Mouse (Mus musculus): ENCODE measurements around the gene Pfkfb3.

The Pfkfb3 gene

DNA sequence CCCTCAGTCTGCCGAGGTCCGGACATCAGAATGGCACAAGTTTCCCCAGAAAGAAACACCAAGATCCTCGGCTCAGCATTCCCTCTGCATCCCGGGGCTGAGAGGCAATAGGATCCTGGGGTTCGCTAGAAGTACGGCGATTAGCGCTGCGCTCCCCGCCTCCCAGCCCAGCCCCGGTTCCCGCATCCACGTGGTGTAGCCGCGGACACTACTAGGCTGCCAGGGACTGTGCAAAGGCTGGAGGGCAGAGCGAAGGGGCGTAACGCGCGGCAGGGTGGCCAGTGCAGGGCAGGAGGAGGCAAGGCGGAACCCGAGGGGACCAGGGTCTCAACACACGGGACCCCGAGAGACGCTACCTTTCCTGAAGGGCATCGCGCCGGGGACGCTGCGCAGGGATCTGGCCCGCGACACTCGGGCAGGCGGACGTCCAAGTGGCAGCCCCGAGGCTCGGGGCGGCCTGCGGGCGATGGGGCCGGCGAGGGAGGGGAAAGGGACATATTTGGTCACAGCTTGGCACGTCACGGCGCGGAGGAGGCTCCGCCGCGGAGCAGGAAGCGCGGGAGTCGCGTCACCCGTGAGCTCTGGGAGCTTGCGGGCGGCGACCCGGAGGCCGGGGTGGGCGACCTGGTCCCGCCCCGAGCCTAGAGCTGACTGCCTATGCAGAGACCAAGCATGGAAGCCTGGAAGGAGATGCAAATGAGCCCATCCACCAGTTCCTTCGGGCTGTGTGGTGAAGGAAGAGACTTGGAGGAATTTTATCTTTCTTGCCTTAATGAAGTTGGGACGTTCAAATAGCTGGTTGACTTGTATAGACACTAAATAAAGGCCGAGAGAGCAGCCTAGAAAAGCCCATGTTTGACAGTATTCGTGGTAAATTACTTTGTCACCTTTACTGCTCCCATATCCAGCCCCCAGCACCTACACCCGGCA is at the start of gene Pfkfb3:
Gene Pfkfb3 (minus strand): TSS at position 607 of the 930 bp plus-strand sequence.
- DNase-seq (ENCODE audit: low spot score), result no peak

- DNase-seq (ENCODE audit: low spot score), result peak; percentile 68
Observed at GRCm38 (mm10) chr2:11602506-11603489, 48.9 kb upstream of the Pfkfb3 start.

DNA sequence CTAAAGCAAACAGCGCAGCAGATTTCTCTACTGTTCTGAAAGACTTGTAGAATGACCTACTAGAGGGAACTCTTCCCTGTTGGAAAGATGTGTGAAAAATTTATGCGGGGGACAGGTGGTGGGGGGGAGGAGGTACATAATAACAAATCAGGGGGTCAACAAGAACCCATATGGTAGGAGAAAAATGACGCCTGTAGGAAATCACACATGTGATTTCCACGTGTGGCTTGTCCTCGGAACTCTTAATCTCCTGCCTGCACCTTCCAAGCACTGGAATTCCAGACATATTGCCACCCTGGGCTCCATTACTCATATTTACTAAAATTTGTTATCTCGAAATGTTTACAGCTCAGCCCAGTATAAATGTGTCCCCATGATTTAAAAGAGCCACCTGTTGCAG is 47.9 kb upstream of the Pfkfb3 start:
- no peak for DNase-seq (ENCODE audit: low spot score)

DNA sequence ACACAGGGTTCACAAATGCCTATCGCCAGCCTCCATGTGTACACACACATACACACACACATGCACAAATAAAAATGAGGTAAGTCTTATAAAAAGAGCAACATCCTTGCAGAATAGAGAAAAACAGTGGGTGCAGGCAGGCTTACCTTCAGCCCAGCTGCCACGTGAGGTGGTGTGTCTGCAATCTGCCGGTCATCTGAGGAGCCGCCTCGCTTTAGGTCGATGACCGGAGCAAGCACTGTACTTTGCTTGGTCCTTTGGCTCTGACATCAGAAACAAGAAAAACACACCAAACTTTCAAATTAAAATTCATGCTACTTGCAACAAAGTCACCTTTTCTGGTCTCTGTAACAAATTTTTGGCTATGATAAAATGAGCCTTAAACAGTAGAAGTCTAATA is 44.0 kb upstream of the Pfkfb3 start:
- no peak for DNase-seq (ENCODE audit: low spot score)

- DNase-seq (ENCODE audit: low spot score), result no peak
Observed at GRCm38 (mm10) chr2:11596690-11597089, 42.8 kb upstream of the Pfkfb3 start.

GRCm38 (mm10) chr2:11587996-11588395 is 34.1 kb upstream of the Pfkfb3 start:
- DNase-seq (ENCODE audit: low spot score), result no peak

DNA sequence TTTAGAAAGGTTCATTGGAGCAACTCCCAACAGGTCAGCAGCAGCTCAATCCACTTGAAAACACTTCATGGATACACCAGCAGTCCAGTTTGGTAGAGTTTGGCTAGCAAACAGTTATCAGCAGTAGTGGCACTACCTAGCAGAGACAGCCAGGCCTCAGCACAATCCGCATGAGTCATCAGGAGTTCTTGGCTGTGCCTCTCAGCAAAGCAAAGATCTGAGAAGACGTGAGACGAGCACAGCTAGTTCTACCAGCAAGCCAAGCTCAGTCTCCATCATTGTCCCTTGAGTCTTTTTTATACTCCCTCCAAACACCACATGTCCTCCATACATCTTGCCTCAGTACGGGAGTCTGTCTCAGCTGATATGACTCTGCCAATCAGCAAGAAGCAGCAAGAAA is 25.5 kb upstream of the Pfkfb3 start:
- DNase-seq (ENCODE audit: low spot score), result no peak

- DNase-seq (ENCODE audit: low spot score), result no peak
Observed at GRCm38 (mm10) chr2:11578187-11578586, 24.3 kb upstream of the Pfkfb3 start.

DNA sequence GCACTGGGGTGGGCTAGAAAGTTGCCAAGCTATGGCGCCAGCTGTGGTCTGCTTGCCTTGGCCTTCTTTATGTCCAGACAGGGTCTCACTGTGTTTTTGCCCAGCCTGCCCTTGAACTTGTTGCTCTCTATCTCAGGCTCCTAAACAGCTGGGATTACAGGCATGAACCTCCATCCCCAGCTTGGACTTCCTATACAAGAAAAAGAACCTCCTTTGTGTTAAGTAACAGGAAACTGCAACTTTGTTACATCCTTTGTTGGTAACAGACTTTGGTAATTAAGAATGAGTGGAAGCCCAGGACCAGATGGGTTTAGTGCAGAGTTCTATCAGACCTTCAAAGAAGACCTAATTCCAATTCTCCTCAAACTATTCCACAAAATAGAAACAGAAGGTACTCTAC is 19.8 kb upstream of the Pfkfb3 start:
- DNase-seq (ENCODE audit: low spot score), result no peak

DNA sequence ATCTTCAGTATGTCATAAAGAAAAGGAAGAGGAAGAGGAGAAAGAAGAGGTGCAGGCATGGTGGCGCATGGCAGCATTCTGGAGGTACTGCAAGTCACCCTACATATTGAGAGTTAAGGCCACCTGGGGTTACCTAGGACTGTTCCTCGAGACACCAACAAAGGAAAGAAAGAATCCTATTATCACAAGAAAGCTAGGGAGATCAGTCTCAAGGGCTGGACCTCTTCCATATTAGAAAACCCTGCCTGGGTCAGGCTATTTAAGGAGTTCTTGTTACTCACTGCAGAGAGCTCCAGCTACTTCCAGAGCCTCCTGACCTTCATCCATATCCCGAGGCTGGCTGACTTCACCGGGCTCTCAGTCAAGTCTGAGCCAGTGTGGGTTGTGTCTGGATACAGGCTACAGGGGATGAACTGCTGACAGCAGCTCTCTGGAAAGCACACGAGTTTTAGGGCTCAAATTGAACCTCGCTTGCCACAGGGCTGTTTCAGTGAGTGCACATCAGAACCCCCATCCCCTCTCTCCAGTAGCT is 17.2 kb upstream of the Pfkfb3 start:
- no peak for DNase-seq (ENCODE audit: low spot score)

GRCm38 (mm10) chr2:11568471-11568870 is 14.6 kb upstream of the Pfkfb3 start:
- DNase-seq (ENCODE audit: low spot score), result no peak

DNA sequence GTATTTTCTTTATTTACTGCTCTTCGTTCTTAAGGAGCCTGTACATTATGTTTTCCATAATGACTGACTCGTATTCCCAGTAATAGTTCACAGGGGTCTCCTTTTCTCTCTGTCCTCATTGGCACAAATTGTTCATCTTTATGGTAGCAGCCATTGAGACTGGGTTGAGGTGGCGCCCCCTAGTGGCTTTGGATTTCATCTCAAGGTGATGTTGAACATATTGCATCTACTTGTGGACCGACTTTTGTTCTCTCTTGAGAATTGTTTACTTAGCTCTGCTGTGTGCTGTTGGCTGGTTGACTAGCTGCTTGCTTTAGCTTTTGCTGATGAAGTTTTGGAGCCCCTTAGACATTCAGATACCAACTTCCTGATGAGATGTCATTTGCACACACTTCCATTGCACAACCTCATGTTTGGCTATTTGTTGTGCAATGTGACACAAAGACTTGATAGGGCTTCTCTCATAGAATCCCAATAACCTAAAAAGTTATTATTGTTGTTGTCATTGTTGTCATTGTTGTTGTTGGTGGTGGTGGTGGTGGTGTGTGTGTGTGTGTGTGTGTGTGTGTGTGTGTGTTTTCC is 14.0 kb upstream of the Pfkfb3 start:
- no peak for DNase-seq (ENCODE audit: low spot score)

DNA sequence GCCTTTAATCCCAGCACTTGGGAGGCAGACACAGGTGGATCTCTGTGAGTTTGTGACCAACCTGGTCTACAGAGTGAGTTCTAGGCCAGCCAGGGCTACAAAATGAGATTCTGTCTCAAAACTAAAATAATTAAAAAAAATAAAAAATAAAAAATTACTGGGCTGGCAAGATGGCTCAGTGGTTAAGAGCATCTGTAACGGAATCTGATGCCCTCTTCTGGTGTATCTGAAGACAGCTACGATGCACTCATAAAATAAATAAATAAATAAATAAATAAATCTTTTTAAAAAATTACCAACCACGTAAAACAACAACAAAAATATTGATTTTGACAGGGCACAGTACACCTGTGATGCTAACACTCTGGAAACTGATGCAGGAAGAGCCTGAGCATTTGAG is 13.0 kb upstream of the Pfkfb3 start:
- DNase-seq (ENCODE audit: low spot score), result no peak

GRCm38 (mm10) chr2:11566241-11566640 is 12.4 kb upstream of the Pfkfb3 start:
- no peak for DNase-seq (ENCODE audit: low spot score)

- no peak for DNase-seq (ENCODE audit: low spot score)
Observed at GRCm38 (mm10) chr2:11564768-11565167, 10.9 kb upstream of the Pfkfb3 start.

DNA sequence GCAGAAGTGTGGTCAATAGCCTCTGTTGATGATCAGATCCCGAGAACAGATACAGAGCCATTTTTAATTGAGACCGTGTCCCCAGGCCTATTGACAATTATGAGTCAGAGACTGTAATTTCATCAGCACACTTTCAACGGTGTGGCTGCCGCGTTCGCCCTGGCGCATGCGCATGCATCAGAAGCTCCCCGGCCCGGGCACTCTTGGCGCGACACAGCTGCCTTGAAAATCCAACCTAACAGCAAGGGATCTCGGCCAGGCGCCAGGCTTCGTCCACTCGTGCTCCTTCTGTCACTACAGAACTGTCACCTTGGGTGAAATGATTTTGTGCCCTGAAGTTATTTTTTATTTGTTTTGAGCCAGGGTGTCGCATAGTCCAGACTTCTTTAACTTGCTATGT is 9.4 kb upstream of the Pfkfb3 start:
- DNase-seq (ENCODE audit: low spot score), result no peak

DNA sequence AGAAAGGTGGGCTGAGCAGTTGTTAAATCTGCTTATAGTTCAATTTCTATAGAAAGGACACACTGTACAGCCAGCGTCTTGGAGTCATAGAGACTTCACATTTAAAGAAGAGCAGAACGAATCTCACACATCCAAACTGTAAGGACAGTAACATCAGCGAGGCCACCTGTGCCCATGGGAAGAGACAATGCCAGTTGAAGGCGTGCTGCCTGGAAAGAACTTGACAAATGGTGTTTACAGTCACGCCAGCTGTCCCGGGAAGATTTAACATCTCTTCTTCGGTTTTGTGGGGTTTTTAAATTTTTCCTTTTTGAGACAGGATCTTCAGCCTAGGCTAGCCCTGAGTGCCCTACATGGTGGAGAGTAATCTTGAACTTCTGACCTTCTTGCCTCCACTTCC is 4.8 kb upstream of the Pfkfb3 start:
- no peak for DNase-seq (ENCODE audit: low spot score)

- no peak for DNase-seq (ENCODE audit: low spot score)
Observed at GRCm38 (mm10) chr2:11557244-11557643, 3.4 kb upstream of the Pfkfb3 start.

DNA sequence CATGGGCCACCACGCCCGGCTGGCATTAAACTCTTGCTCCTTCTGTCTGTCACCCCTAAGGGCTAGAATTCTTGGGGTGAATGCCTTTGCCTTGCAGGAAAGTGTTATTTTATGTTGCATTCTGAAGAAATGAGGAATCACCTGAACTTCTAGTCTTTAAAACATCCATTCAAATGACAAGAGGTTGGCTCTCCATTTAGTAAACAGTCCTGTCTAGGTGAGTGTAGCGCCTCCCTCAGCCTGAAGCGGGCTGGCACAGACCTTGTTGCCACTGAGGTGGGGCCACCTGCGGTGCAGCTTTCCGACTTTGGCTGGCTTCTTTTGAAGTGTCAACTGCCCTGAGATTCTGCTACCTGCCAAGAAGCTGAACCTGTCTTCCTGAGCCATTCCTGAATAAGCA is 1.4 kb upstream of the Pfkfb3 start:
- DNase-seq (ENCODE audit: low spot score), result no peak

DNA sequence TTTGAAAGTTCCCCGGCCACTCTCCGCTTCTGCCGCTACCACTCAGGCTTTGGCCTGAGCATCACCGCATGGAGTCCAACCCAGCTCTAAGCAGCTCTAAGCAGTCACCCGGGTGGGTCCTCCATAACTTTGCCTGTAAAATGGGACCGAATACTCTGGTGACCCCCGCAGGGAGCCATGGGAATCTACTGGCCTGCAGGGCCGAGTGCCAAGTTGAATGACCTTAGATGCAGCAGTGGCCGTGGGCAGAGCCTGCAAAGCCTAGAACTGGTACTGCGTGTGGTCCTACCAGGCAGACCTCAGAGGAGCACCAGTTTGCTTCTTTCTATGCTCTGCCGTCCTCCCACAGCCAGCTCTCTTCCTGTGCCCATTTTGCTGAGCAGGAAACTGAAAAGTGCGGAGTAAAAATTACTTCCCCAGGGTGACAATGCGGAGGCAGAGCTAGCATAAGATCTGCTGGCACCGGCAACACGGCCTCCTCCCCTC is 868 bp downstream of the Pfkfb3 start:
- DNase-seq (ENCODE audit: low spot score), result no peak

GRCm38 (mm10) chr2:11552297-11552821 is 1.5 kb downstream of the Pfkfb3 start:
- DNase-seq (ENCODE audit: low spot score), result no peak

DNA sequence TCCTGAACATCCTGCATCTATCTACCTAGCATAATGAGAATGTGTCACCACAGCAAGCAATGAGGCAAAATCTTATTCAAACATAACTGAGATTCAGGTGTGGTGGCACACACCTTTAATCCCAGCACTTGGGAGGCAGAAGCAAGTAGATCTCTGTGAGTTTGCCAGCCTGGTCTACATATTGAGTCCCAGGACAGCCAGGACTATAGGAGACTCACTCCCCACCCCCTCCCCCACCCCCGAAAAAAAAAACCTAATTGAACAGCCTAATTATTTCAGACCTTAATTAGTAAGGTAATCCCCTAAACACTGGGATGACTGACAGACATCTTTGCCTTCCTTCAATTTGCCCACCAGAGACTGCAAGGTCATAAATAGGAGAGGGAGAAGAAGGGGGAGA is 2.2 kb downstream of the Pfkfb3 start:
- DNase-seq (ENCODE audit: low spot score), result no peak

All from urinary bladder, postnatal 10 days (tissue).